Mouse (Mus musculus) G1E (cell line): ENCODE data around the gene Prpf4.

Experiments
- CTCF ChIP-seq: IDR thresholded peaks from 2 replicates; pipeline ENCODE4 v1.5.1; 2012; ENCODE audit warnings: low read depth, low read length, inconsistent platforms, mixed read lengths
- GATA1 ChIP-seq: IDR thresholded peaks from 2 replicates; pipeline ENCODE4 v1.6.1; 2012; ENCODE audit warnings: borderline replicate concordance, low read length, inconsistent platforms, mixed read lengths
- TAL1 ChIP-seq: conservative IDR thresholded peaks from 2 replicates; pipeline ENCODE4 v1.6.1; 2012; ENCODE audit warnings: low read depth, low read length, inconsistent platforms, mixed read lengths

- TF ChIP-seq CTCF (0 out of 2 replicates have a peak, but pooled peaks have one; percentile 3), TAL1 (no peak), GATA1 (no peak)
These were observed 641 bp upstream of the Prpf4 start for GRCm38 (mm10) chr4:62407730-62408582.
